Mouse (Mus musculus) midbrain, embryonic 13.5 days (tissue): Measurements from ENCODE around the gene Fam76b. TPM values are rescaled to one million over a fixed set of nuclear protein-coding genes. Genes with fewer than 3 reads are reported as not detected.

Experiments
- ATAC-seq: fragments of 200-750 bp; cut with Nextera tagmentation; 2 replicates; pipeline ENCODE4 v1.8.0; 2017; ENCODE audit warnings: mild to moderate bottlenecking, moderate TSS enrichment, moderate library complexity
- H3K27ac ChIP-seq: fragments of 300-500 bp; sonication (generic); 2 replicates; pipeline ENCODE4 v1.5.1; 2015; ENCODE audit warnings: inconsistent platforms, mild to moderate bottlenecking, moderate library complexity
- H3K27me3 ChIP-seq: fragments of 300-500 bp; sonication (generic); 2 replicates; pipeline ENCODE4 v1.6.1; 2015; ENCODE audit warnings: mild to moderate bottlenecking, inconsistent platforms
- H3K36me3 ChIP-seq: fragments of 300-500 bp; sonication (generic); 2 replicates; pipeline ENCODE4 v1.6.1; 2015; ENCODE audit warnings: mild to moderate bottlenecking, inconsistent platforms
- H3K4me1 ChIP-seq: fragments of 300-500 bp; sonication (generic); replicated peaks from 2 replicates; pipeline ENCODE4 v1.6.1; 2015; ENCODE audit warnings: inconsistent platforms
- H3K4me2 ChIP-seq: fragments of 300-500 bp; sonication (generic); replicated peaks from 2 replicates; pipeline ENCODE4 v1.6.1; 2015; ENCODE audit warnings: moderate library complexity, mild to moderate bottlenecking, inconsistent platforms
- H3K4me3 ChIP-seq: fragments of 300-500 bp; sonication (generic); replicated peaks from 2 replicates; pipeline ENCODE4 v1.5.1; 2015; ENCODE audit warnings: mild to moderate bottlenecking, inconsistent platforms
- H3K9ac ChIP-seq: fragments of 300-500 bp; sonication (generic); replicated peaks from 2 replicates; pipeline ENCODE4 v1.6.1; 2015; ENCODE audit warnings: mild to moderate bottlenecking, inconsistent platforms
- H3K9me3 ChIP-seq: fragments of 300-500 bp; sonication (generic); 2 replicates; pipeline ENCODE4 v1.6.1; 2016; ENCODE audit warnings: mild to moderate bottlenecking, inconsistent platforms
- WGBS: fragments of 180-500 bp; shearing (Covaris S2); methylation state at CpG from one replicate; pipeline ENCODE4 v1.1.7; 2015; 5-methylcytosine and 5-hydroxymethylcytosine counted together
- polyA plus RNA-seq: library from polyadenylated mRNA; unstranded; fragments of >200 nt; fragmentation: Nextera tagmentation; extraction: Ambion mirVana; gene quantifications from 2 replicates; pipeline ENCODE4 v1.2.1, GENCODE M21; 2015

Fam76b gene
- polyA plus RNA-seq, 1 experiment from 2014 or later, result 26.3 TPM

GRCm38 (mm10) chr9:13875340-13875739 is 47.8 kb downstream of the Fam76b start:
- Histone ChIP-seq H3K36me3 (no peaks in the 10 kb centered on the region), H3K4me1 (no peaks in the 10 kb centered on the region), H3K27ac (no peak overlapping the region), H3K4me2 (no peak overlapping the region), H3K9ac (no peak overlapping the region), H3K4me3 (no peak overlapping the region), H3K9me3 (no peaks in the 10 kb centered on the region), H3K27me3 (no peaks in the 10 kb centered on the region)
- no peak for ATAC-seq
- 83% methylated on average over 2 of the region's 2 CpGs for WGBS

- Histone ChIP-seq H3K4me3 (no peak overlapping the region), H3K9ac (no peak overlapping the region), H3K9me3 (no peaks in the 10 kb centered on the region), H3K36me3 (no peaks in the 10 kb centered on the region), H3K4me2 (no peak overlapping the region), H3K27ac (no peak overlapping the region), H3K27me3 (no peaks in the 10 kb centered on the region), H3K4me1 (no peaks in the 10 kb centered on the region)
- 61% methylated on average over 1 of the region's 1 CpGs for WGBS
- no peak for ATAC-seq
Measured at GRCm38 (mm10) chr9:13880761-13881160, 53.2 kb downstream of the Fam76b start.

GRCm38 (mm10) chr9:13882478-13882877 is 55.0 kb downstream of the Fam76b start:
- no peak overlapping the region for H3K9ac ChIP-seq
- no peaks in the 10 kb centered on the region for H3K9me3 ChIP-seq
- no peak overlapping the region for H3K27ac ChIP-seq
- no peak overlapping the region for H3K4me2 ChIP-seq
- no peaks in the 10 kb centered on the region for H3K27me3 ChIP-seq
- H3K4me3 ChIP-seq, result no peak overlapping the region
- H3K36me3 ChIP-seq, result no peaks in the 10 kb centered on the region
- no peak for ATAC-seq
- WGBS, result 59% methylated on average over 2 of the region's 2 CpGs
- no peaks in the 10 kb centered on the region for H3K4me1 ChIP-seq

GRCm38 (mm10) chr9:13888981-13889380 is 61.5 kb downstream of the Fam76b start:
- WGBS, result 78% methylated on average over 5 of the region's 5 CpGs
- Histone ChIP-seq H3K9me3 (peaks cover 4% of the 10 kb centered on the region; the same call in 1 of the 2 replicates), H3K4me2 (no peak overlapping the region), H3K4me1 (no peaks in the 10 kb centered on the region), H3K4me3 (no peak overlapping the region), H3K27me3 (no peaks in the 10 kb centered on the region), H3K36me3 (no peaks in the 10 kb centered on the region), H3K27ac (no peak overlapping the region), H3K9ac (no peak overlapping the region)
- ATAC-seq, result no peak

- no peak overlapping the region; the same call in 1 of the 2 replicates for H3K4me2 ChIP-seq
- H3K9ac ChIP-seq, result no peak overlapping the region
- H3K27ac ChIP-seq, result no peak overlapping the region; the same call in 1 of the 2 replicates
- H3K9me3 ChIP-seq, result peaks cover 4% of the 10 kb centered on the region; the same call in 1 of the 2 replicates
- no peaks in the 10 kb centered on the region for H3K27me3 ChIP-seq
- ATAC-seq, result peak; percentile 94
- no peaks in the 10 kb centered on the region for H3K36me3 ChIP-seq
- 6% methylated on average over 9 of the region's 9 CpGs for WGBS
- H3K4me1 ChIP-seq, result no peaks in the 10 kb centered on the region
- H3K4me3 ChIP-seq, result no peak overlapping the region
Measured at GRCm38 (mm10) chr9:13889657-13890056, 62.1 kb downstream of the Fam76b start.

GRCm38 (mm10) chr9:13890171-13890570 is 62.7 kb downstream of the Fam76b start:
- no peak overlapping the region; the same call in 1 of the 2 replicates for H3K27ac ChIP-seq
- peak; percentile 57 for ATAC-seq
- no peaks in the 10 kb centered on the region for H3K4me1 ChIP-seq
- H3K36me3 ChIP-seq, result no peaks in the 10 kb centered on the region
- 57% methylated on average over 5 of the region's 5 CpGs for WGBS
- H3K27me3 ChIP-seq, result no peaks in the 10 kb centered on the region
- no peak overlapping the region for H3K9ac ChIP-seq
- H3K4me2 ChIP-seq, result no peak overlapping the region
- H3K9me3 ChIP-seq, result peaks cover 4% of the 10 kb centered on the region; the same call in 1 of the 2 replicates
- H3K4me3 ChIP-seq, result no peak overlapping the region

- no peak overlapping the region for H3K27ac ChIP-seq
- H3K9me3 ChIP-seq, result peaks cover 4% of the 10 kb centered on the region; the same call in 1 of the 2 replicates
- ATAC-seq, result no peak
- H3K9ac ChIP-seq, result no peak overlapping the region
- no peak overlapping the region for H3K4me2 ChIP-seq
- no peak overlapping the region for H3K4me3 ChIP-seq
- 93% methylated on average over 6 of the region's 6 CpGs for WGBS
- peaks cover 11% of the 10 kb centered on the region for H3K4me1 ChIP-seq
- H3K27me3 ChIP-seq, result no peaks in the 10 kb centered on the region
- no peaks in the 10 kb centered on the region for H3K36me3 ChIP-seq
Measured at GRCm38 (mm10) chr9:13891888-13892287, 64.4 kb downstream of the Fam76b start.

- ATAC-seq, result no peak
- Histone ChIP-seq H3K36me3 (no peaks in the 10 kb centered on the region), H3K9ac (no peak overlapping the region), H3K4me2 (no peak overlapping the region), H3K4me1 (peaks cover 11% of the 10 kb centered on the region), H3K27me3 (no peaks in the 10 kb centered on the region), H3K4me3 (no peak overlapping the region), H3K27ac (no peak overlapping the region), H3K9me3 (peaks cover 4% of the 10 kb centered on the region; the same call in 1 of the 2 replicates)
- WGBS, result 70% methylated on average over 4 of the region's 4 CpGs
Measured at GRCm38 (mm10) chr9:13893044-13893443, 65.5 kb downstream of the Fam76b start.

GRCm38 (mm10) chr9:13894491-13894890 is 67.0 kb downstream of the Fam76b start:
- no peak for ATAC-seq
- WGBS, result 86% methylated on average over 8 of the region's 8 CpGs
- H3K4me2 ChIP-seq, result no peak overlapping the region
- no peaks in the 10 kb centered on the region for H3K36me3 ChIP-seq
- H3K27ac ChIP-seq, result no peak overlapping the region
- H3K9me3 ChIP-seq, result peaks cover 4% of the 10 kb centered on the region; the same call in 1 of the 2 replicates
- H3K9ac ChIP-seq, result no peak overlapping the region
- peaks cover 18% of the 10 kb centered on the region for H3K4me1 ChIP-seq
- no peaks in the 10 kb centered on the region for H3K27me3 ChIP-seq
- H3K4me3 ChIP-seq, result no peak overlapping the region

- no peak overlapping the region for H3K9ac ChIP-seq
- H3K4me3 ChIP-seq, result no peak overlapping the region
- no peak for ATAC-seq
- no peaks in the 10 kb centered on the region for H3K36me3 ChIP-seq
- no peak overlapping the region for H3K4me2 ChIP-seq
- 91% methylated on average over 7 of the region's 7 CpGs for WGBS
- peaks cover 4% of the 10 kb centered on the region; the same call in 1 of the 2 replicates for H3K9me3 ChIP-seq
- H3K27me3 ChIP-seq, result no peaks in the 10 kb centered on the region
- peaks cover 18% of the 10 kb centered on the region for H3K4me1 ChIP-seq
- no peak overlapping the region for H3K27ac ChIP-seq
Measured at GRCm38 (mm10) chr9:13894936-13895335, 67.4 kb downstream of the Fam76b start.

GRCm38 (mm10) chr9:13896055-13896454 is 68.5 kb downstream of the Fam76b start:
- H3K9ac ChIP-seq, result no peak overlapping the region
- WGBS, result 57% methylated on average over 6 of the region's 6 CpGs
- H3K9me3 ChIP-seq, result peaks cover 4% of the 10 kb centered on the region; the same call in 1 of the 2 replicates
- H3K27me3 ChIP-seq, result no peaks in the 10 kb centered on the region
- H3K36me3 ChIP-seq, result no peaks in the 10 kb centered on the region
- H3K4me2 ChIP-seq, result no peak overlapping the region
- no peak overlapping the region for H3K4me3 ChIP-seq
- ATAC-seq, result peak; percentile 46
- peaks cover 18% of the 10 kb centered on the region for H3K4me1 ChIP-seq
- H3K27ac ChIP-seq, result peak overlapping the region; percentile 74

GRCm38 (mm10) chr9:13898510-13899305 is 71.2 kb downstream of the Fam76b start:
- Histone ChIP-seq H3K4me3 (no peak overlapping the region), H3K9ac (no peak overlapping the region), H3K4me1 (peaks cover 18% of the 10 kb centered on the region), H3K36me3 (no peaks in the 10 kb centered on the region), H3K27ac (0 out of 2 replicates have a peak overlapping the region, but pooled peaks have one; percentile 35), H3K4me2 (no peak overlapping the region), H3K9me3 (no peaks in the 10 kb centered on the region), H3K27me3 (no peaks in the 10 kb centered on the region)
- ATAC-seq, result peak; percentile 57
- WGBS, result 57% methylated on average over 19 of the region's 19 CpGs
